Mouse (Mus musculus) left cerebral cortex, postnatal 10 days (tissue): Measurements from ENCODE around the gene Ube2z. TPM values are rescaled to one million over a fixed set of nuclear protein-coding genes. Genes with fewer than 3 reads are reported as not detected.

Experiments
- DNase-seq, 2 experiments: peaks; one replicate each; pipeline ENCODE4 v3.0.0; 2021 to 2022; ENCODE audit warnings: low spot score in 2 of 2, mixed read lengths in 1 of 2; ENCODE audit errors: extremely low spot score in 1 of 2
- intact Hi-C: fragments of 180-260 bp; cut with DNase I; formaldehyde crosslinking; loops from one replicate; pipeline ENCODE4 v1.15.1; 2025
- total RNA-seq, 2 experiments: library from RNA; stranded (reverse); gene quantifications; 2 replicates each; pipeline ENCODE4 v1.2.3; 2021

Ube2z gene
- total RNA-seq, 2 experiments from 2014 or later: 63.0 to 64.2 TPM

- intact Hi-C loops: no loop called here
- no peak for DNase-seq
Observed at GRCm38 (mm10) chr11:96068231-96068630, 3.0 kb upstream of the Ube2z start.

DNA sequence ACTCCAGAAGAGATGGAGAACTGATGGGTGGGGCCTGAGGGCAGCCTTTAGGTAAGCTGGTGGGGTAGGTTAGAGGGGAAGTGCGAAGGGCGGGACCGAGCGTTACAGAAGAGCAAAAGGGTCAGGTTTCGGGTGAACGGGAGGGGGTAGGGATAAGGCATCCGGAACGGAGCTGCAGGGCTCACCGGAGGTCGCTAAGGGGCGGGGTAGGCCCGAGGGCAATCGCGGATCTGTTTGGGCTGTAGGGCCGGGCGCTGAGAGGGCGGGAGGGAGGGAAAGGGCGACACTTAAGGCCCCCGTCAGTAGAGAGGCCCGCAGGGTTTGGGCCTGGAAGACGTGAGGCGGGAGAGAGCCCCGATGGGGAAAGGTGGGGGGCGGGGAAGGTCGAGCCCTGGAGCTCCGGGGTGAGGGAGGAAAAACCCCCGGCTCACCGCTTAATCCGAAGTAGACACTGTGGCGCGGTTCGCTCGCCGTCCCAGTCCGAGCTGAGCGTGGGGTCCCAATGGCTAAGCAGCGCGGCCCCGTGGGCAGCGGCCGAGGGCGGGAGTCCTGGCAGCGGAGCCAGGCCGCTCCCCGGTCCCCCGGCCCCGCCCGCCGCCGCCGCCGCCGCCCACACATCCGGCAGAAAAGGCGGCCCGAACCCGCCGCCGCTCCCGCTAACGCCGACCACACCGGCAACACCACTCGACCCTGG lies 520 bp downstream of the Ube2z start:
- intact Hi-C loops: no loop called here
- no peak for DNase-seq

DNA sequence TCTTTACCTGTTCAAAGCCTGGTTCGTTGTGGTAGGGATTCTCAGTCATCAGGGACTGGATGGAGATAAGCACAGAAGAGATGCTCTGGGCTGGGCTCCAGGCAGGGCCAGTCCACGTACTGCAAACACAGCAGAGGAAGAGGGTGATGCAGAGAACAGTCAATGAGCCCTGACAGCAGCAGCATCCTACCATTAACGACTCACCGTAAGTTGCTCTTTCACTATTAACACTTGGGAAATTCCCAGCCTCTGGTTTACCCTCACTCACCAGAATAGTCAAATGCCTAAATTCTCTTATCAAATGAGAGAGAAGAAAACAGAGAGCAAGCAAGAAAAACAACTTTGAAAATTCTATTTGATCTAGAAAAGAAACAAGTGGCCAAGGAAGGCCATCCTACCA lies 6.9 kb downstream of the Ube2z start:
- DNase-seq: no peak
- intact Hi-C loops: no loop called here

GRCm38 (mm10) chr11:96050854-96051253 lies 14.3 kb downstream of the Ube2z start:
- DNase-seq: no peak

DNA sequence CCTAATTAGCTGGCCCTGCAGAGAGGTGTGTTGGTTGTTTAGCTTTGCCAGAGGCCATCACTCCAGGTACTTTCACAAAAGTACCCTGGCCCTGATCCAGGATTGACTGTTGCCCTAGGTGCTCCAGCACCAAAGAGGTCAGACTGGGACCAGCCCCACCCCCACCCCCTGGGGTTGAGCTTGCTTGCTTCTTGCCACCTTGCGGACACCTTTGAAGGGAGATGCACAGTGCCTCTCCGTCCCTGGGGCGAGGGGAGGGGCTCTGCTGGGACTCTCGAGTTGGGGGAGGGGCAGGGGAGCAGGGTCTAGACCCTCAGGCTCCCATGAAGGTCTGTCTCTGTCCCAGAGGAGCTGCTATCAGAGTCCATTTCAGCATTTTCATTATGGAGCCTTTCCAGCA lies 15.2 kb downstream of the Ube2z start:
- intact Hi-C loops: no loop called here
- peak in 1 of 2 experiments; percentile 38 for DNase-seq

More at GRCm38 (mm10) chr11:96050854-96051253, 14.3 kb downstream of the Ube2z start:
- intact Hi-C loops: no loop called here

DNA sequence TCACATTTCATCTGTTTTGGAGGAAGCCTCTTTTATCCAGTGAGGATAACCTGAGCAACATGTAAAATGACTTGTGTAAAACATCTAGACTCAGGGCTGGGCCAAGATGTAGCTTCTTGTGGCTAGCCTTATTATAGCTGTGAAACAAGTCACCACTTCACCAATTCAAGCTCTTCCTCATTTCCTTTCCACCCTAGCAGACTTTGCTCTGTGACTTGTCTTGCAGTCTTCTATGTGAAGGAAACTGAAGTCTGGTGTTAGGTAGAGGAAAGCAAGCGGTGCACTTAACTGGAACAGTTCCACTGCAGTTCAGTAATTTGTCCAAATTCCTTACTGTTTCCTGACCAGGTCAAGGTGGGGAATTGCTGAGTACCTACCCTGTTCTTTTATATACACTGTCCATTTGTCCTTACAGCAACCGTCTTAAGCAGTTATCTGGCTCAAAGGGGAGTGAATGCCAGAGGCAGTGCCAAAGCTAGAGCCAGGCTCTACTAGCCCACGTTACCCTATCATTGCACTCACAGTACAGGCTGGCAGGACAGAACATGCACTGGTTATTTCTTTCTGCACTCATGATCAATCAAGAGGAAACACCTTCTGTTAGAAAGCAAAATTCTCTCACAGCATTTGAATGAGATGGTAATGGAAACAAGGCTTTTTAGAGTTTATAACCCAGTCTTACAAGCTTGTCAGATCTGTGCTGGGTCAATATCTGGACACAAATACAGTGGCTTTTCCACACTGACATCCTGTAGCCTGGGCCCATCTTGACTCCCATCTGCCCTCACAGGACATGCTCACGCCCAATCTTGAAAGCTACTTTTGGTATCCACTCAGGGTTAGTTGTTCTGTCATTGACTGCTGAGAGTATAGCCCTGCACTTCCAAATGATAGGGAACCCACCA lies 17.5 kb downstream of the Ube2z start:
- DNase-seq: no peak

DNA sequence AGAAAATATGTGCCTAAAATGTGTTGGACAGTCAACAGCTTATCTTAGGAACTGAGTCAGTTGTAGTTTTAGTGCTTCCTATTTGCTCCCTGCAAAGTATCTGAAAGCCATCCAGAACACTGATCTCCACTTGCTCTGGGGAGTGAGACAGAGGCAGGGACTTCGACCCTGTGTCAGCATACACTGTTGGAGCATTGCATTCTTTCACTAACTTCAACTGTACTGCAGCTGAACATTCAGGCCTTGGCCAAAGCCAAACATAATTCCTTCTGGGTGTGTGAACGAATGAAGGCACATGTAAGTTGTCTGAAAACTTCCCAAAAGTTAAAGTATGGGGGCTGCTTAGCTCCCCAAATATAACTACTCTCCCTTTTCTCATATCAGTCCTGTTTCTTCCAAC lies 18.4 kb downstream of the Ube2z start:
- DNase-seq: no peak
- intact Hi-C loops: no loop called here

More for the DNA sequence above, 17.5 kb downstream of the Ube2z start:
- intact Hi-C loops: no loop called here

DNA sequence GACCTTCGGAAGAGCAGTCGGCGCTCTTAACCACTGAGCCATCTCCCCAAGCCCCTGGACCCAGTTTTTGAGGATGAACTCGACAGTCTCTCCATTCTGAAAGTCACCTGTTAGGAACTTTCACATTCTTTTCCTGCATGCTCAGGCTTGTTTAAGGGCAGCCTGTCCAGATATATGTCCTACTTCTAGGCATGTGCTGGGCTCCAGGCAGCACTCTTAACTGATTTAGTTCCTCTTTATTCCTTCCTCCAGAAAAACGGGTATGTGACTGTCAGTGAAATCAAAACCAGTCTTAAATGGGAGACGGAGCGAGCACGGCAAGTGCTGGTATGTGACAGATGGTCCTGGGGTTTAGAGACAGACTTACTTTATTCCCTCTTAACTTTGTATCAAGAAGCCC lies 19.2 kb downstream of the Ube2z start:
- DNase-seq: no peak
- intact Hi-C loops: no loop called here

GRCm38 (mm10) chr11:96044803-96045567 lies 20.2 kb downstream of the Ube2z start:
- intact Hi-C loops: no loop called here
- DNase-seq: no peak

GRCm38 (mm10) chr11:96038560-96038959 lies 26.6 kb downstream of the Ube2z start:
- DNase-seq: no peak
- intact Hi-C loops: no loop called here

DNA sequence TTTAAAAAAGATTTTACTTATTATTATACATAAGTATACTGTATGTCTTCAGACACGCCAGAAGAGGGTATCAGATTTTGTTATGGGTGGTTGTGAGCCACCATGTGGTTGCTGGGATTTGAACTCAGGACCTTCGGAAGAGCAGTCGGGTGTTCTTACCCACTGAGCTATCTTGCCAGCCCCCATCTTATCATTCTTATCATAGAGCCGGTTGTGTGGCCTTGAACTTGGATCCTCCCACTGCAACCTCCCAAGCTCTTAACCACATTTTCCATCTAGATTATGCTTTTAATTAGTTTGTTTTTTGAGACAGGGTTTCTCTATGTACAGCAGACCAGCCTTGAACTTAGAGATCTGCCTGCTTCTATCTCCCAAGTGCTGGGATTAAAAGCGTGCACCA lies 27.7 kb downstream of the Ube2z start:
- DNase-seq: no peak
- intact Hi-C loops: no loop called here

GRCm38 (mm10) chr11:96035133-96035532 lies 30.1 kb downstream of the Ube2z start:
- intact Hi-C loops: no loop called here
- peak in 1 of 2 experiments; percentile 42 for DNase-seq

DNA sequence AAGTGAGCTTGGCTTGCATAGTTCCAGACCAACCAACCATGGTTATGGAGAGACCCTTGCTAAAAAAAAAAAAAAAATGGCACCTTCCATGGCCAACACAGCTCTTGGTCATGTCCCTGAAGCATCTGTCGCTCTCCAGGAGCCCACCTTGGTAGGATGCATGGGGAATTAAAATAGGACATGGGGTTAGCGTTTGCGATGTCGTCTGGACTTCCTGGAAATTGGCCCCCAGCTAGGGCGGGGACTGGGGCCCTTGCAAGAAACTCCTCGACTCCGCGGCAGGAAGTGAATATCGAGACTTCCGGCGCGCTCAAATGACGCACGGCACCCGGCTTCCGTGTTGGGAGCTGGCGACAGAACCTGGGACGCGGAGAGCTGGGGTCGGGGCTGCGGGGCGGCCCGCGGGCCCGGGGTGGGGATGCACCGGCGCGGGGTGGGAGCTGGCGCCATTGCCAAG lies 30.6 kb downstream of the Ube2z start, which contains the start of gene Snf8:
TSS of gene Snf8 (plus strand) at position 290 of the 457 bp plus-strand sequence.
- intact Hi-C loops: no loop called here
- peak; percentile 93 to 97 for DNase-seq

- intact Hi-C loops: no loop called here
- DNase-seq: no peak
Observed at GRCm38 (mm10) chr11:96034116-96034515, 31.1 kb downstream of the Ube2z start.

- intact Hi-C loops: no loop called here
Observed at GRCm38 (mm10) chr11:96033264-96033663, 31.9 kb downstream of the Ube2z start.

GRCm38 (mm10) chr11:96031701-96032100 lies 33.5 kb downstream of the Ube2z start:
- intact Hi-C loops: no loop called here

More at GRCm38 (mm10) chr11:96033264-96033663, 31.9 kb downstream of the Ube2z start:
- DNase-seq: no peak

DNA sequence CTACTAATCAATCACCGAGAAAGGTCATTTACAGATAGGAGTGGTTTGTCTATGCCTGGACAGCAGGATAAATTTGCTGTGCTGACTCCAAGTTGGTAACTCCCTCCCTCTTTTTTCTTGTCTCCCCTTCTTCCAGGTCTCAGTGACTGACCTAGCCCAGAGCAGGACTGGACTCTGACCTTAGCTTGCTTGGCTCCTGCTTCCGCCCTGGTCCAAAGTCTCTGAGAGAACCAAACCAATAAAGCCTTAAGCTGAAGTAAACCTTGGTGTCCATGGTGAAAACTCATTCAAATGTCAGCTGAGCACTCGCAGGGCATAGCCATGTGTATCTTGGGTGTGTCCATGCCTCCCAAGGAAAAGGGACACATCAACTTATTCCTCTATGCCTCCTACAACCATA lies 34.6 kb downstream of the Ube2z start:
- intact Hi-C loops: no loop called here
- no peak for DNase-seq

More at GRCm38 (mm10) chr11:96031701-96032100, 33.5 kb downstream of the Ube2z start:
- no peak for DNase-seq

GRCm38 (mm10) chr11:96028130-96028529 lies 37.1 kb downstream of the Ube2z start:
- intact Hi-C loops: no loop called here
- DNase-seq: no peak

DNA sequence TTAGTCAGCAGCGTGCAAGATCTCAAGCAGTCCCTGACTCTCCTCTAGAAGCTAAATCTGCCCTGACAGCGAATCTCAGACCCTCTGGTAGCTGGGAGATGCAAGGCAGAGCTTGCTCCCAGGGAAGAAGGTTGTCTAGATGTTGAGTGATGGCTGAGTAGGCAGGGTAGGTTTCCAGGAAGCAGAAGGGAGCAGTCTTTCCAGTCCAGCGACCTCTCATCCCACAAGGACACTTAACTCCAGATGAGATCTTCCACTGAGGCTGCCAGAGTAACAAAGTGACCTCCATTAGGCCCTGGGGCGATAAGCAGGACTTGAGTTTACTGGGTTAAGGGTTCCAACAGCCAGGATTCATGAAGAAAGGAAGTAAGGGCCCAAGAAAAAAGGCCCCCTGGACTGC lies 44.6 kb downstream of the Ube2z start:
- intact Hi-C loops: no loop called here
- DNase-seq: no peak
